Mouse (Mus musculus) layer of hippocampus, adult 6 months (tissue): ENCODE measurements around the gene Ccdc127. TPM values are rescaled to one million over a fixed set of nuclear protein-coding genes. Genes with fewer than 3 reads are reported as not detected.

ENCODE experiments used
- long read RNA-seq, 2 experiments: library from polyadenylated mRNA; unstranded; transcript quantifications; one replicate each; pipeline ENCODE4 v2.0.0; 2019 to 2020
- microRNA-seq: library from miRNA; unstranded; fragments of <30 nt; microRNA quantifications from one replicate; pipeline ENCODE4 v1.2.0, GENCODE M21; 2020
- polyA plus RNA-seq: library from polyadenylated mRNA; unstranded; fragments of <200 nt; fragmentation: Nextera tagmentation; gene quantifications from 2 replicates; pipeline ENCODE4 v1.2.3, GENCODE M21; 2021

The Ccdc127 gene
- 59.4 and 69.2 TPM in 2 replicates for polyA plus RNA-seq
- long read RNA-seq, experiment 1, full-length matches to known transcripts = 68 of 99 reads
- long read RNA-seq, experiment 1, partial matches to known transcripts = 0 of 99 reads
- long read RNA-seq, experiment 1, other reads (novel, unspliced or antisense) = 31 of 99 reads
- long read RNA-seq, experiment 2, full-length matches to known transcripts = 344 of 381 reads
- long read RNA-seq, experiment 2, partial matches to known transcripts = 11 of 381 reads
- long read RNA-seq, experiment 2, other reads (novel, unspliced or antisense) = 26 of 381 reads

GRCm38 (mm10) chr13:74349566-74350434 is at the start of gene Ccdc127, which contains the start of gene Sdha:
TSS of gene Ccdc127 (plus strand) at chr13:74350309.
TSS of gene Sdha (minus strand) at chr13:74350280.

DNA sequence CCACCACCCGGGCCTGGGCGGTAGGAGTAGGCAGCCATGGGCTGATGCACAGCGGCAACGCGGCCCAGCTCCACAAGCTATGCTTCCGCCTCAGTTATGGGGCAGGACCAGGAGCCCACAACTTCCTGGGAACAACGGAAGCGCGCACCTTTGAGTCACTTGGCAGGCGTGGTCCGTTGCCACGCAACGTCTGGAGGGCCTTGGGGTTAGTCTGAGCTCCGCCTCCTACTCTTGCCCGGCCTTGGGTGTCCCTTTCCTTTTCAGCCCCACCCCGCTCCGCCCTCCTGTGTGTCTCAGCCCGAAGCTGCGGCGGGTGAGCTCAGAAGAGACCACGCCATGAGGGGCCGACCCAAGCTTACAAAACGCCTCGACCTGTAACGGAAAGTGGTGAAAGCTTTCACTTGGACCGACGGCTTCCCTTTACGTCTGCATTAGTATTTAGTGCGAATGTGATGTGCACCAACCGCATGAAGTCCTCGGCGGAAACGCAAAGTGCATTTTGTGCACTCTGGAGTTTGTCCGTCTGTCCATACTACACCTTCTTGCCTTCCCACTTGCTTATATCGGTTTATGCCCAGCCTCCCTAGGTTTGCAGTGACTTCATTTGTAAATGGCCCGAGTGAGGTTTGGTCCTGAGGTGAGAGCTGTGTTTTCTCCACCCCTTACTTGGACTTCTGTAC is 32.8 kb upstream of the Ccdc127 start, which contains the start of gene Pdcd6:
Gene Pdcd6 (minus strand): TSS at position 411 of the 680 bp plus-strand sequence.

GRCm38 (mm10) chr13:74363859-74364235 is 13.7 kb downstream of the Ccdc127 start, which contains the start of gene Lrrc14b:
TSS of gene Lrrc14b (minus strand) at chr13:74364005.

GRCm38 (mm10) chr13:74390371-74390990 is 40.4 kb downstream of the Ccdc127 start, which contains the start of gene Zfp72:
TSS of gene Zfp72 (minus strand) at chr13:74390836.

GRCm38 (mm10) chr13:74399298-74399839 is 49.3 kb downstream of the Ccdc127 start, which contains the start of gene Ftl1-ps1:
TSS of gene Ftl1-ps1 (plus strand) at chr13:74399694.

Small RNA genes lying within 50 kb of the gene (microRNA-seq; reads per million reads assigned to microRNA genes)
- gene Mir692-3 = not detected

Other genes starting within 250 kb of the Ccdc127 start
- 0.10 and 0.52 TPM in 2 replicates for gene Slc9a3, start 228.9 kb upstream of the Ccdc127 start, polyA plus RNA-seq
- 24.7 and 31.7 TPM in 2 replicates for gene Exoc3, start 141.6 kb upstream of the Ccdc127 start, polyA plus RNA-seq
- gene Ahrr, start 58.0 kb upstream of the Ccdc127 start, polyA plus RNA-seq = 0.11 TPM in 2 replicates
- gene Pdcd6, start 32.7 kb upstream of the Ccdc127 start, polyA plus RNA-seq = 168 and 169 TPM in 2 replicates
- gene Sdha, start within 50 bp of the Ccdc127 start, polyA plus RNA-seq = 343 and 373 TPM in 2 replicates
- not detected in 2 replicates for gene Lrrc14b, start 13.7 kb downstream of the Ccdc127 start, polyA plus RNA-seq
- gene Zfp72, start 40.5 kb downstream of the Ccdc127 start, polyA plus RNA-seq = 2.1 and 2.4 TPM in 2 replicates
- 15.3 and 17.6 TPM in 2 replicates for gene Ftl1-ps1, start 49.4 kb downstream of the Ccdc127 start, polyA plus RNA-seq
- gene Zfp825, start 143.7 kb downstream of the Ccdc127 start, polyA plus RNA-seq = 6.5 and 6.8 TPM in 2 replicates